Mouse (Mus musculus): ENCODE results near the gene Tpgs1. TPM values are rescaled to one million over a fixed set of nuclear protein-coding genes. Genes with fewer than 3 reads are reported as not detected.
A peak's percentile ranks its signal among the peaks of the same experiment; 100 is the strongest.

Tpgs1 gene
- polyA plus RNA-seq, 1 experiment from 2014 or later, result 53.2 TPM

- no peak for ATAC-seq (ENCODE audit: insufficient read depth, low FRiP score)
- H3K9me3 ChIP-seq (replicated peaks; ENCODE audit: control insufficient read depth, low read length), result no peaks in the 10 kb centered on the region
- no peak overlapping the region for H3K9ac ChIP-seq (ENCODE audit: low read length)
- H3K27me3 ChIP-seq (ENCODE audit: control insufficient read depth, insufficient read depth, low read length), result no peaks in the 10 kb centered on the region
- H3K4me2 ChIP-seq (ENCODE audit: low read depth, low read length), result no peak overlapping the region
- peaks cover 23% of the 10 kb centered on the region for H3K36me3 ChIP-seq (ENCODE audit: control insufficient read depth, insufficient read depth, low read length)
- H3K27ac ChIP-seq (ENCODE audit: low read length), result no peak overlapping the region
- 92% methylated on average over 25 of the region's 25 CpGs for WGBS
- H3K4me1 ChIP-seq (ENCODE audit: control insufficient read depth, insufficient read depth, low read length), result peaks cover 19% of the 10 kb centered on the region
- H3K4me3 ChIP-seq (replicated peaks; ENCODE audit: low read length), result no peak overlapping the region
These were observed 15.8 kb downstream of the Tpgs1 start for GRCm38 (mm10) chr10:79684770-79685600.

DNA sequence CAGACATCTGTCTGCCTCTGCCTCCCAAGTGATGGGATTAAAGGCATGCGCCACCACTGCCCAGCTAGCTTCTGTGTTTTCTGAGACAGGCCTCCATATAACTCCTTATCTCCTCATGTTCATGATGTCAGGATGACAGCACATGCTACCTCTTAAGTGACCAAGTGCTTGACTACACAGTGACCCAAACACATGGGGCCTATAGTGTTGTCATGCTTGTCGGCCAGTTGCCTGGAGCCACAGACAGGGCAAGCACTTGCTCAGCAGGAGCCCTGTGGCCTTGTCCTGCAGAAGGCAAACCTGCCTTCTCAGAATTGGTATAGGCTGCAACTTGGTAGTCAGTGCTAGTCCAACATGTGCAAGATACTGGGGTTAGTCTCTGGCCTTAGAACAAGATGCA is 17.1 kb downstream of the Tpgs1 start:
- Histone ChIP-seq H3K4me1 (ENCODE audit: control insufficient read depth, insufficient read depth, low read length) (peaks cover 16% of the 10 kb centered on the region), H3K36me3 (ENCODE audit: control insufficient read depth, insufficient read depth, low read length) (peaks cover 23% of the 10 kb centered on the region), H3K4me2 (ENCODE audit: low read depth, low read length) (no peak overlapping the region), H3K27me3 (ENCODE audit: control insufficient read depth, insufficient read depth, low read length) (no peaks in the 10 kb centered on the region), H3K27ac (ENCODE audit: low read length) (no peak overlapping the region), H3K4me3 (replicated peaks; ENCODE audit: low read length) (no peak overlapping the region), H3K9me3 (replicated peaks; ENCODE audit: control insufficient read depth, low read length) (no peaks in the 10 kb centered on the region), H3K9ac (ENCODE audit: low read length) (no peak overlapping the region)
- ATAC-seq (ENCODE audit: insufficient read depth, low FRiP score), result no peak
- 76% methylated on average over 2 of the region's 2 CpGs for WGBS

- WGBS, result 93% methylated on average over 1 of the region's 1 CpGs
- no peak overlapping the region for H3K4me3 ChIP-seq (replicated peaks; ENCODE audit: low read length)
- H3K36me3 ChIP-seq (ENCODE audit: control insufficient read depth, insufficient read depth, low read length), result peaks cover 23% of the 10 kb centered on the region
- no peaks in the 10 kb centered on the region for H3K27me3 ChIP-seq (ENCODE audit: control insufficient read depth, insufficient read depth, low read length)
- peaks cover 15% of the 10 kb centered on the region for H3K4me1 ChIP-seq (ENCODE audit: control insufficient read depth, insufficient read depth, low read length)
- H3K9ac ChIP-seq (ENCODE audit: low read length), result no peak overlapping the region
- no peaks in the 10 kb centered on the region for H3K9me3 ChIP-seq (replicated peaks; ENCODE audit: control insufficient read depth, low read length)
- no peak overlapping the region for H3K4me2 ChIP-seq (ENCODE audit: low read depth, low read length)
- H3K27ac ChIP-seq (ENCODE audit: low read length), result no peak overlapping the region
- ATAC-seq (ENCODE audit: insufficient read depth, low FRiP score), result no peak
These were observed 17.5 kb downstream of the Tpgs1 start for GRCm38 (mm10) chr10:79686691-79687090.

DNA sequence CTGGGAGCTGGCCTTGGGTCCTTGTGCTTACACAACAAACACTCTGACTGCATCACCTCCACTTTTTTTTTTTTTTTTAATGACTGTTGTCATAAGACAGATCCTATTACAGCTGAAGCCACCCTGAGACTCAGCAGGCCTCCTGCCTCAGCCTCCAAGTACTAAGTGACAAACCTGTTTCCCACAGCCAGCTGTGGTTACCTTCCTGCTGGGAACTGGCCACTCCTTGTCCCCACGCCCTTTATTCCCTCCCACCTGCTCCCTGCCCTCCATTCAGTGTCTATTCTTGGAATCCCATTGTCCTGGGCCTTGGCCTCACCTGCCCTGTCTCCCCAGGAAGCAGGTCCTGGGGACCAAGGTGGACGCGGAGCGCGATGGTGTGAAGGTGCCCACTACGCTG is 18.3 kb downstream of the Tpgs1 start:
- no peak overlapping the region for H3K9ac ChIP-seq (ENCODE audit: low read length)
- ATAC-seq (ENCODE audit: insufficient read depth, low FRiP score), result no peak
- H3K9me3 ChIP-seq (replicated peaks; ENCODE audit: control insufficient read depth, low read length), result no peaks in the 10 kb centered on the region
- peaks cover 15% of the 10 kb centered on the region for H3K4me1 ChIP-seq (ENCODE audit: control insufficient read depth, insufficient read depth, low read length)
- no peak overlapping the region for H3K4me2 ChIP-seq (ENCODE audit: low read depth, low read length)
- 96% methylated on average over 6 of the region's 6 CpGs for WGBS
- no peak overlapping the region for H3K4me3 ChIP-seq (replicated peaks; ENCODE audit: low read length)
- peaks cover 23% of the 10 kb centered on the region for H3K36me3 ChIP-seq (ENCODE audit: control insufficient read depth, insufficient read depth, low read length)
- H3K27me3 ChIP-seq (ENCODE audit: control insufficient read depth, insufficient read depth, low read length), result no peaks in the 10 kb centered on the region
- no peak overlapping the region for H3K27ac ChIP-seq (ENCODE audit: low read length)

DNA sequence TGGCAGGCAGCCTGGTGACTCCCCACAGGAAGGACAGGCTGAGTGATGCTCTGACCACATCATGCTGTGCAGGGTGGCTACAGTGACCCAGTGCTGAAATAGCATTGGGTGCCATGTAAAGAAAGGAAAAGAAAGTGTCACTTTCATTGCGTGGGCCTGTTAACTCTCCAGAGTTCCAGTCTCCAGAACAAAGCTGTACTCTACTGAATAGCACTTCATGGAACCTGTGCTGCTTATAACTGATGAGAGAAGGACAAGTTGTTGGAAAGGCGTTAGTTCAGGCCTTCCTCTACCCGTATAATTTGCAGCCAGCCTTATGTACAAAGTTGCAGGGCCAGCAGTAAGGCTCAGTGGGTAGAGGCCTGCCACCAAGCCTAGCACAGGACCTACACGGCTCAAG is 19.6 kb downstream of the Tpgs1 start, which contains the start of gene Gzmm:
Gzmm (plus strand) TSS at position 301 of the 400 bp plus-strand sequence.
- Histone ChIP-seq H3K36me3 (ENCODE audit: control insufficient read depth, insufficient read depth, low read length) (peaks cover 23% of the 10 kb centered on the region), H3K4me1 (ENCODE audit: control insufficient read depth, insufficient read depth, low read length) (peaks cover 7% of the 10 kb centered on the region), H3K9ac (ENCODE audit: low read length) (no peak within 1 kb of the TSS), H3K27me3 (ENCODE audit: control insufficient read depth, insufficient read depth, low read length) (no peaks in the 10 kb centered on the region), H3K27ac (ENCODE audit: low read length) (no peak within 1 kb of the TSS), H3K9me3 (replicated peaks; ENCODE audit: control insufficient read depth, low read length) (no peaks in the 10 kb centered on the region), H3K4me2 (ENCODE audit: low read depth, low read length) (no peak within 1 kb of the TSS), H3K4me3 (replicated peaks; ENCODE audit: low read length) (no peak within 1 kb of the TSS)
- ATAC-seq (ENCODE audit: insufficient read depth, low FRiP score), result no peak
- 79% methylated on average over 4 of the region's 4 CpGs for WGBS

DNA sequence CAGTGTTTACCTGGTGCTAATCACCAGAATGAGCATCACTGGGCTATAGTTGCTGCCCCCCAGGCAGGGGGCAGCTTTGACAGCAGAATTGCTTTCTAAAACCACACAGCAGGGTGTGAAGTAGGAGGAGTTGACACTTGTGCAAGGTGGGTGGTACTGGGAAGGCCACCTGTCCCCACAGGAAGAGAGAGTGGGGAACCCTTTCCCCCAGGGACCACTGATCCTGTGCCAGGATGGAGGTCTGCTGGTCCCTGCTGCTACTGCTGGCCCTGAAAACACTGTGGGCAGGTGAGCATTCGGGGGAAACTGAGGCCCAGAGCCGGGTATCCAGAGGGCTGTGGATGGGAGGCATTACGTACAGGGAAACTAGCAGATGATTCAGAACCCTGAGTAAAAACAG is 20.0 kb downstream of the Tpgs1 start:
- no peak overlapping the region for H3K4me2 ChIP-seq (ENCODE audit: low read depth, low read length)
- H3K27ac ChIP-seq (ENCODE audit: low read length), result no peak overlapping the region
- no peaks in the 10 kb centered on the region for H3K27me3 ChIP-seq (ENCODE audit: control insufficient read depth, insufficient read depth, low read length)
- H3K9me3 ChIP-seq (replicated peaks; ENCODE audit: control insufficient read depth, low read length), result no peaks in the 10 kb centered on the region
- H3K36me3 ChIP-seq (ENCODE audit: control insufficient read depth, insufficient read depth, low read length), result peaks cover 23% of the 10 kb centered on the region
- H3K4me3 ChIP-seq (replicated peaks; ENCODE audit: low read length), result no peak overlapping the region
- no peak for ATAC-seq (ENCODE audit: insufficient read depth, low FRiP score)
- peaks cover 2% of the 10 kb centered on the region for H3K4me1 ChIP-seq (ENCODE audit: control insufficient read depth, insufficient read depth, low read length)
- 90% methylated on average over 3 of the region's 3 CpGs for WGBS
- H3K9ac ChIP-seq (ENCODE audit: low read length), result no peak overlapping the region

DNA sequence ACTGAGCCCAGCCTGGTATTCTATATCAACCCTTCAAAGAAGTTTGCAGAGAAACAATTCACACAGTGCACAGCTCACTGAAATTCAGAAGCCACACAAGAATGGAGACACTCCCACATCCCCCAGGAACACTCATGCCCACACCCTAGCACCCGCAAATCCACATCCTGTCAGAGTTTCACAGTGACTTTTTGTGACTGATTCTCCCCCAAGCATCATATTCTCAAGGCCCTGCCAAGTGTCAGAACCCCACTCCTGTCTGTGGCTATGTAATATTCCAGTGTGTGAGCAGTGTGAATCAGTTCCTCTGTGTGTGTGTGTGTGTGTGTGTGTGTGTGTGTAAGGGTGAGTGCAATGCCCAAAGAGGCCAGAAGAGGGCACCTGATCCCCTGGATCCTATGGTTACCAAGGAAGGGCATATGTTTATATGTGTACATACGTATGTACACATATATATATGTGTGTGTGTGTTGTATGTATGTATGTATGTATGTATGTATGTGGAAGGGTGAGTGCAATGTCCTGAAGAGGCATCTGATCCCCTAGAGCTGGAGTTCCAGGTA is 22.9 kb downstream of the Tpgs1 start:
- peaks cover 8% of the 10 kb centered on the region for H3K4me1 ChIP-seq (ENCODE audit: control insufficient read depth, insufficient read depth, low read length)
- H3K4me3 ChIP-seq (replicated peaks; ENCODE audit: low read length), result no peak overlapping the region
- H3K36me3 ChIP-seq (ENCODE audit: control insufficient read depth, insufficient read depth, low read length), result peaks cover 17% of the 10 kb centered on the region
- no peak overlapping the region for H3K4me2 ChIP-seq (ENCODE audit: low read depth, low read length)
- H3K9ac ChIP-seq (ENCODE audit: low read length), result no peak overlapping the region
- no peaks in the 10 kb centered on the region for H3K27me3 ChIP-seq (ENCODE audit: control insufficient read depth, insufficient read depth, low read length)
- WGBS, result 91% methylated on average over 2 of the region's 2 CpGs
- H3K27ac ChIP-seq (ENCODE audit: low read length), result no peak overlapping the region
- no peaks in the 10 kb centered on the region for H3K9me3 ChIP-seq (replicated peaks; ENCODE audit: control insufficient read depth, low read length)
- no peak for ATAC-seq (ENCODE audit: insufficient read depth, low FRiP score)

DNA sequence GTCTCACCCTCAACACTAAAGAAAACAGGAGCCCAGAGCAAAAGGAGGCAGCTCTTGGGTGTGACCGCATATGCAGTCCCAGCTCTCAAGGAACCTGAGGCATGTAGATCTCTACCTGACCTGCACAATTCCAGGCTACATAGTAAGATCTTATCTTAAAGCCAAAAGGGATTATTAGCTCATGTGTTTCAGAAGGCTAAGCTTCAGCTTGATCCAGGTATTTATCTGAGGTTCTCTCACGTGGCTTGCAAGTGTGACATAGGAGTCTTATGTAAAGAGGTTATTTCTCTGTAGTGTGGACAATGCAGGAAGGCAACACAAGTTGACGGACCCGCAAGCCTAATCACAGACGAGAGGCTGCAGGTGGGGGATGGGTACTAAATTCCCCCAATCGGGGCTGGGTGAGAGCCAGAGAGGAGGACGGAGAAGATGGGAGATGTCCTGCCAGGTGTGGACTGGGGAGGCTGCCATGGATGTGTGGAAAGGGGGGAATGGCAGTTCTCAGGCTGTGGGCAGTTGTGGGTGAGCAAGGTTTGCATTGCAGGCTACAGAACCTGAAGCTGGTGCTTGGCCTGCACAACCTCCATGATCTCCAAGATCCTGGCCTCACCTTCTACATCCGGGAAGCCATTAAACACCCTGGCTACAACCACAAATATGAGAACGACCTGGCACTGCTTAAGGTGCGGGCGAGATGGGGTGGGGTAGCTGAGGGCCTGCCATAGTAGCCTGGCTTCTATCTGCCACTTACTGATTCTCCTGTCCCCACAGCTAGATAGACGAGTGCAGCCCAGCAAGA is 24.6 kb downstream of the Tpgs1 start:
- 64% methylated on average over 12 of the region's 12 CpGs for WGBS
- H3K9ac ChIP-seq (ENCODE audit: low read length), result peak overlapping the region; percentile 9; the same call in 1 of the 2 replicates

GRCm38 (mm10) chr10:79694379-79694655 is 25.1 kb downstream of the Tpgs1 start:
- Histone ChIP-seq H3K4me3 (replicated peaks; ENCODE audit: low read length) (no peak overlapping the region), H3K9ac (ENCODE audit: low read length) (no peak overlapping the region), H3K4me1 (ENCODE audit: control insufficient read depth, insufficient read depth, low read length) (peaks cover 12% of the 10 kb centered on the region), H3K36me3 (ENCODE audit: control insufficient read depth, insufficient read depth, low read length) (0 out of 2 replicates have a peak, but pooled peaks cover under 1% of the 10 kb centered on the region), H3K4me2 (ENCODE audit: low read depth, low read length) (no peak overlapping the region), H3K27me3 (ENCODE audit: control insufficient read depth, insufficient read depth, low read length) (no peaks in the 10 kb centered on the region), H3K9me3 (replicated peaks; ENCODE audit: control insufficient read depth, low read length) (no peaks in the 10 kb centered on the region), H3K27ac (ENCODE audit: low read length) (no peak overlapping the region)
- no peak for ATAC-seq (ENCODE audit: insufficient read depth, low FRiP score)
- WGBS, result 79% methylated on average over 6 of the region's 6 CpGs

More for the DNA sequence above, 24.6 kb downstream of the Tpgs1 start:
- ATAC-seq (ENCODE audit: insufficient read depth, low FRiP score), result no peak
- Histone ChIP-seq H3K27me3 (ENCODE audit: control insufficient read depth, insufficient read depth, low read length) (no peaks in the 10 kb centered on the region), H3K27ac (ENCODE audit: low read length) (no peak overlapping the region), H3K4me1 (ENCODE audit: control insufficient read depth, insufficient read depth, low read length) (peaks cover 12% of the 10 kb centered on the region), H3K4me2 (ENCODE audit: low read depth, low read length) (no peak overlapping the region), H3K4me3 (replicated peaks; ENCODE audit: low read length) (no peak overlapping the region), H3K9me3 (replicated peaks; ENCODE audit: control insufficient read depth, low read length) (no peaks in the 10 kb centered on the region), H3K36me3 (ENCODE audit: control insufficient read depth, insufficient read depth, low read length) (peaks cover 5% of the 10 kb centered on the region)

Measured in stomach, embryonic 16.5 days (tissue).